Comparison of ENCODE assay signal across 16 mouse cellular contexts in the genomic region with DNA sequence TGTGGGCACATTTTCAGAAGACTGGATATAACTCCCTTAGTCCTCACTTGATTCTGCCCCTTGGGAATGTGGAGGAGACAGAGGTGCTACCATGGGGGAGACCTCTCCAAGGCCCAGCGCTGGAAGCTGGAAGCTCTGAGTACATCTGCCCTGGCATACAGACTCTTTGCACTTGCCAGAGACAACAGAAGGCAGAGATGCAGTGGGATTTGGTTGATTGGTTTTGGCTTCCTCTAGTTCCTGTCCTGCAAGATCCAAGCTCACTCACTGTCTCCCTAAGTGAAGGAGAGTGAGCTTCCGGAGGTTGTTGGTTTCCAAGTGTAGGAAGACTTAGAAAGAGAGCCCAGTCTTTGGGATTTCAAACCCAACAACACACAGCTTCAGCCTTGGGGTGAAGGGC. TPM values are rescaled to one million over a fixed set of nuclear protein-coding genes. Genes with fewer than 3 reads are reported as not detected.
DNase-seq lines count a peak whose midpoint lies in the region; ATAC-seq and TF ChIP-seq lines count a peak whose summit lies in the region.
"Had no signal": no experiment of that assay in that cellular context is flagged by ENCODE, and none has a peak within 500 bp of the region (broad histone marks: within the 10 kb centered on the region; RNA-seq: fewer than 3 reads in every experiment).

No protein-coding gene starts in this region.

- peak overlapping the region; percentile 66 for H3K27ac ChIP-seq in heart, embryonic 11.5 days (ENCODE audit: low read depth, low read length)
- peak overlapping the region; percentile 72 for H3K27ac ChIP-seq in kidney, postnatal 0 days
- H3K27ac ChIP-seq in heart, embryonic 16.5 days (ENCODE audit: low read length), result peak overlapping the region; percentile 71
- H3K27ac ChIP-seq: liver, embryonic 15.5 days had no signal

- ATAC-seq in heart, embryonic 11.5 days (replicated peaks; ENCODE audit: insufficient number of reproducible peaks, low FRiP score, low TSS enrichment), result no peak
- no peak for ATAC-seq in kidney, postnatal 0 days (replicated peaks; ENCODE audit: low FRiP score, low read depth)
- 0 out of 2 replicates have a peak, but pooled peaks have one; percentile 32 for ATAC-seq in heart, embryonic 16.5 days (replicated peaks; ENCODE audit: extremely low read depth, insufficient read depth, low FRiP score)

- no peak overlapping the region for H3K4me3 ChIP-seq in heart, embryonic 11.5 days (ENCODE audit: low read depth, low read length)
- H3K4me3 ChIP-seq in kidney, postnatal 0 days (replicated peaks; ENCODE audit: low read depth, low read length), result no peak overlapping the region
- H3K4me3 ChIP-seq in heart, embryonic 16.5 days (ENCODE audit: low read length), result no peak overlapping the region
- H3K4me3 ChIP-seq: liver, embryonic 15.5 days had no signal

- TF ChIP-seq CTCF in kidney, postnatal 0 days (IDR thresholded peaks at IDR 0.05; ENCODE audit: low read depth), result no peak

- H3K36me3 ChIP-seq in heart, embryonic 11.5 days (ENCODE audit: control insufficient read depth, insufficient read depth, low read length), result no peaks in the 10 kb centered on the region
- no peaks in the 10 kb centered on the region for H3K36me3 ChIP-seq in kidney, postnatal 0 days (ENCODE audit: insufficient read depth, low read length)
- H3K36me3 ChIP-seq in heart, embryonic 16.5 days (ENCODE audit: control insufficient read depth, insufficient read depth), result no peaks in the 10 kb centered on the region
- H3K36me3 ChIP-seq: liver, embryonic 15.5 days had no signal

- H3K9ac ChIP-seq in heart, embryonic 11.5 days (ENCODE audit: low read depth, low read length), result peak overlapping the region; percentile 43; the same call in 1 of the 2 replicates
- H3K9ac ChIP-seq in kidney, postnatal 0 days (ENCODE audit: low read depth, low read length), result no peak overlapping the region
- no peak overlapping the region for H3K9ac ChIP-seq in heart, embryonic 16.5 days (ENCODE audit: low read length)
- H3K9ac ChIP-seq: liver, embryonic 15.5 days had no signal

- no peaks in the 10 kb centered on the region for H3K9me3 ChIP-seq in heart, embryonic 11.5 days (replicated peaks; ENCODE audit: control insufficient read depth, low read length)
- H3K9me3 ChIP-seq in kidney, postnatal 0 days (replicated peaks; ENCODE audit: low read length), result no peaks in the 10 kb centered on the region
- no peaks in the 10 kb centered on the region for H3K9me3 ChIP-seq in heart, embryonic 16.5 days (replicated peaks; ENCODE audit: control insufficient read depth, low read length)
- H3K9me3 ChIP-seq: liver, embryonic 15.5 days had no signal

- no peak overlapping the region for H3K4me2 ChIP-seq in heart, embryonic 11.5 days
- H3K4me2 ChIP-seq in kidney, postnatal 0 days (ENCODE audit: low read length), result no peak overlapping the region
- 0 out of 2 replicates have a peak overlapping the region, but pooled peaks have one; percentile 17 for H3K4me2 ChIP-seq in heart, embryonic 16.5 days (ENCODE audit: low read depth, low read length)
- H3K4me2 ChIP-seq: liver, embryonic 15.5 days had no signal

- peaks cover 18% of the 10 kb centered on the region; the same call in 1 of the 2 replicates for H3K4me1 ChIP-seq in heart, embryonic 11.5 days (ENCODE audit: control insufficient read depth, insufficient read depth, low read length)
- peaks cover 17% of the 10 kb centered on the region for H3K4me1 ChIP-seq in kidney, postnatal 0 days (replicated peaks; ENCODE audit: insufficient read depth, low read length)
- H3K4me1 ChIP-seq in heart, embryonic 16.5 days (ENCODE audit: control insufficient read depth, insufficient read depth, low read length), result peaks cover 9% of the 10 kb centered on the region

- 74% methylated on average over 2 of the region's 2 CpGs for WGBS in heart, embryonic 11.5 days (ENCODE audit: insufficient replicate concordance)
- 80% methylated on average over 2 of the region's 2 CpGs for WGBS in kidney, postnatal 0 days
- WGBS in heart, embryonic 16.5 days, result 52% methylated on average over 2 of the region's 2 CpGs

- intact Hi-C loops in heart, postnatal 36 days (cut with DNase I), result loop anchor here (2.0 to 5.0 kb wide), 2 partner anchors 76 to 91 kb away; no protein-coding TSS in a partner anchor

- peaks cover 26% of the 10 kb centered on the region for H3K27me3 ChIP-seq in heart, embryonic 11.5 days (ENCODE audit: control insufficient read depth, insufficient read depth, low read length)
- H3K27me3 ChIP-seq in kidney, postnatal 0 days (ENCODE audit: insufficient read depth, low read length), result no peaks in the 10 kb centered on the region
- H3K27me3 ChIP-seq in heart, embryonic 16.5 days (ENCODE audit: control insufficient read depth, insufficient read depth, low read length), result 0 out of 2 replicates have a peak, but pooled peaks cover 2% of the 10 kb centered on the region

- no peak for DNase-seq in heart, postnatal 36 days
- DNase-seq in kidney, postnatal 0 days (ENCODE audit: low spot score), result no peak
- DNase-seq in kidney, postnatal 36 days, result no peak
- peak; percentile 50 for DNase-seq in NIH3T3 (ENCODE audit: low read depth)
- no peak for DNase-seq in right cerebral cortex, adult 18-20 months
- no peak for DNase-seq in adrenal gland, postnatal 14 days
- DNase-seq: adrenal gland, adult 8-10 months; cerebellum, adult 18-20 months had no signal

RNA-seq across cellular contexts. Expression of gene Rabif, which starts 21.4 kb away (rescaled TPM):
- 35.3 and 37.9 TPM in 2 replicates for polyA plus RNA-seq in heart, embryonic 11.5 days (2014; fragmentation: Nextera tagmentation; extraction: Ambion mirVana)
- 1 to 10 TPM; 8.9 to 9.8 TPM for total RNA-seq in heart, postnatal 36 days (2021)
- 33.8 and 38.7 TPM in 2 replicates for polyA plus RNA-seq in kidney, postnatal 0 days (2015; fragmentation: Nextera tagmentation; extraction: Ambion mirVana)
- polyA plus RNA-seq in heart, embryonic 16.5 days (2015; fragmentation: Nextera tagmentation; extraction: Ambion mirVana), result 29.6 and 29.9 TPM in 2 replicates
- total RNA-seq in adrenal gland, postnatal 14 days (2021), result 26.4 and 29.9 TPM in 2 replicates

RNA-seq across cellular contexts. Expression of gene Mgat4e, which starts 33.6 kb away (rescaled TPM):
- not detected in 2 replicates for polyA plus RNA-seq in heart, embryonic 11.5 days (2014; fragmentation: Nextera tagmentation; extraction: Ambion mirVana)
- not detected for total RNA-seq in heart, postnatal 36 days (2021)
- not detected in 2 replicates for polyA plus RNA-seq in kidney, postnatal 0 days (2015; fragmentation: Nextera tagmentation; extraction: Ambion mirVana)
- not detected in 2 replicates for polyA plus RNA-seq in heart, embryonic 16.5 days (2015; fragmentation: Nextera tagmentation; extraction: Ambion mirVana)
- total RNA-seq in adrenal gland, postnatal 14 days (2021), result not detected in 2 replicates
- total RNA-seq: adrenal gland, adult 8-10 months; heart, adult 18-20 months; left cerebral cortex, adult 18-20 months had no signal
- polyA plus RNA-seq: C2C12; frontal cortex, adult 2 months; liver, embryonic 15.5 days; small intestine, adult 2 months had no signal

RNA-seq across cellular contexts. Expression of gene Kdm5b, which starts 44.1 kb away (rescaled TPM):
- 34.9 and 35.9 TPM in 2 replicates for polyA plus RNA-seq in heart, embryonic 11.5 days (2014; fragmentation: Nextera tagmentation; extraction: Ambion mirVana)
- total RNA-seq in heart, postnatal 36 days (2021), result 10 to 100 TPM; 17.2 to 17.7 TPM
- polyA plus RNA-seq in kidney, postnatal 0 days (2015; fragmentation: Nextera tagmentation; extraction: Ambion mirVana), result 40.2 and 42.4 TPM in 2 replicates
- polyA plus RNA-seq in heart, embryonic 16.5 days (2015; fragmentation: Nextera tagmentation; extraction: Ambion mirVana), result 24.4 and 28.0 TPM in 2 replicates
- 42.0 and 44.0 TPM in 2 replicates for total RNA-seq in adrenal gland, postnatal 14 days (2021)
